Mouse (Mus musculus) MEL (cell line): Measurements from ENCODE around the gene Cenpt.

Source experiments
- CTCF ChIP-seq, 3 experiments: IDR thresholded peaks in 2 of 3; conservative IDR thresholded peaks in 1 of 3; 2 replicates each; pipeline ENCODE4 v1.5.1; 2011 to 2012; ENCODE audit warnings: low read length in 3 of 3, low read depth in 2 of 3, mild to moderate bottlenecking in 2 of 3, improper control_type of control experiment in 1 of 3, inconsistent platforms in 1 of 3, mixed read lengths in 1 of 3, moderate library complexity in 1 of 3; ENCODE audit not compliant: control insufficient read depth in 1 of 3, insufficient read depth in 1 of 3, poor library complexity in 1 of 3, severe bottlenecking in 1 of 3
- EP300 ChIP-seq, 2 experiments: IDR thresholded peaks; 2 replicates each; pipeline ENCODE4 v1.6.1; 2011; ENCODE audit warnings: improper control_type of control experiment in 2 of 2, low read length in 2 of 2, low read depth in 1 of 2, mild to moderate bottlenecking in 1 of 2
- KAT2A ChIP-seq: conservative IDR thresholded peaks from 2 replicates; pipeline ENCODE4 v1.6.1; 2012; ENCODE audit warnings: low read depth, low read length, improper control_type of control experiment, inconsistent platforms
- MAX ChIP-seq: IDR thresholded peaks from 2 replicates; pipeline ENCODE4 v1.6.1; 2011; ENCODE audit warnings: low read length, improper control_type of control experiment
- MEF2A ChIP-seq: IDR thresholded peaks from 2 replicates; pipeline ENCODE4 v1.6.1; 2014; ENCODE audit warnings: low read depth, mild to moderate bottlenecking, inconsistent platforms, low read length, improper control_type of control experiment; ENCODE audit not compliant: poor library complexity, insufficient replicate concordance, severe bottlenecking; ENCODE audit errors: extremely low read depth
- POLR2A ChIP-seq, 2 experiments: IDR thresholded peaks; 2 replicates each; pipeline ENCODE4 v1.6.1; 2011 to 2012; ENCODE audit warnings: low read length in 2 of 2, mild to moderate bottlenecking in 2 of 2, control low read depth in 1 of 2, improper control_type of control experiment in 1 of 2, low read depth in 1 of 2, moderate library complexity in 1 of 2; ENCODE audit not compliant: control insufficient read depth in 1 of 2, insufficient read depth in 1 of 2, poor library complexity in 1 of 2
- POLR2AphosphoS2 ChIP-seq: IDR thresholded peaks from 2 replicates; pipeline ENCODE4 v1.6.1; 2011; ENCODE audit warnings: low read length, improper control_type of control experiment

DNA sequence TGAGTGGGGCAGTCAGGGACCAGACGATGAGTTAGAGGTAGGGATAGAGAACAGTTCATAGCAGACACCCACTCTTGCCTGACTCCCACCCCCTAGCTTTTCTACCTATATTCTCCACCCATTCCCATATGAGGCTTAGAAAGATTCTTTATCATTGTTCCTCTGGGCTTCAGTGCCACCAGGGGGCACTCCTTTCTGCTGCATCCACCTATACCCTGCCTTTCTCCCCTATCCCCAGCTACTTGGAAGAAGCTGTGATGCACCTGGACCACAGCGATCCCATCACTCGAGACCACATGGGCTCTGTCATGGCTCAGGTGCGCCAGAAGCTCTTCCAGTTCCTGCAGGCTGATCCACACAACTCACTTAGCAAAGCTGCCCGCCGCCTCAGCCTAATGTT is 39.4 kb upstream of the Cenpt start:
- peak; percentile 50 to 69 (median 68) for TF ChIP-seq CTCF (IDR thresholded peaks at IDR 0.05 in 2 of 3, conservative IDR thresholded peaks at IDR 0.05 in 1 of 3; ENCODE audit: control insufficient read depth in 1 of 3, insufficient read depth in 1 of 3, low read depth in 2 of 3, low read length in 3 of 3, poor library complexity in 1 of 3, severe bottlenecking in 1 of 3)
- TF ChIP-seq POLR2A (IDR thresholded peaks at IDR 0.05; ENCODE audit: control insufficient read depth in 1 of 2, insufficient read depth in 1 of 2, low read depth in 1 of 2, low read length in 2 of 2, poor library complexity in 1 of 2), result no peak
- no peak for TF ChIP-seq MEF2A
- no peak for TF ChIP-seq KAT2A
- TF ChIP-seq EP300 (IDR thresholded peaks at IDR 0.05; ENCODE audit: low read depth in 1 of 2, low read length in 2 of 2), result no peak
- no peak for TF ChIP-seq MAX
- TF ChIP-seq POLR2AphosphoS2, result no peak
